Mouse (Mus musculus): Measurements from ENCODE around the gene Kif13a. TPM values are rescaled to one million over a fixed set of nuclear protein-coding genes. Genes with fewer than 3 reads are reported as not detected.

Kif13a gene
- polyA plus RNA-seq, 1 experiment, result 24.8 TPM

GRCm38 (mm10) chr13:46832956-46833355 is 96.7 kb downstream of the Kif13a start:
- TF ChIP-seq CTCF (IDR thresholded peaks at IDR 0.05; ENCODE audit: borderline replicate concordance, extremely low read depth, insufficient read depth, insufficient read length) (peak; percentile 43; the same call in 1 of the 2 replicates), POLR2A (IDR thresholded peaks at IDR 0.05; ENCODE audit: borderline replicate concordance, extremely low read depth, insufficient read depth, insufficient read length, poor library complexity, severe bottlenecking) (no peak)
- DNase-seq (ENCODE audit: low read depth), result no peak

GRCm38 (mm10) chr13:46823271-46823670 is 106.4 kb downstream of the Kif13a start:
- DNase-seq (ENCODE audit: low read depth), result no peak
- TF ChIP-seq POLR2A (IDR thresholded peaks at IDR 0.05; ENCODE audit: borderline replicate concordance, extremely low read depth, insufficient read depth, insufficient read length, poor library complexity, severe bottlenecking) (no peak), CTCF (IDR thresholded peaks at IDR 0.05; ENCODE audit: borderline replicate concordance, extremely low read depth, insufficient read depth, insufficient read length) (no peak)

GRCm38 (mm10) chr13:46822200-46822599 is 107.5 kb downstream of the Kif13a start:
- no peak for DNase-seq (ENCODE audit: low read depth)
- TF ChIP-seq POLR2A (IDR thresholded peaks at IDR 0.05; ENCODE audit: borderline replicate concordance, extremely low read depth, insufficient read depth, insufficient read length, poor library complexity, severe bottlenecking), result no peak
- no peak for TF ChIP-seq CTCF (IDR thresholded peaks at IDR 0.05; ENCODE audit: borderline replicate concordance, extremely low read depth, insufficient read depth, insufficient read length)

- peak; percentile 87 for DNase-seq (ENCODE audit: low read depth)
- no peak for TF ChIP-seq CTCF (IDR thresholded peaks at IDR 0.05; ENCODE audit: borderline replicate concordance, extremely low read depth, insufficient read depth, insufficient read length)
- no peak for TF ChIP-seq POLR2A (IDR thresholded peaks at IDR 0.05; ENCODE audit: borderline replicate concordance, extremely low read depth, insufficient read depth, insufficient read length, poor library complexity, severe bottlenecking)
These were observed 109.9 kb downstream of the Kif13a start for GRCm38 (mm10) chr13:46819729-46820223.

- no peak for DNase-seq (ENCODE audit: low read depth)
- TF ChIP-seq CTCF (IDR thresholded peaks at IDR 0.05; ENCODE audit: borderline replicate concordance, extremely low read depth, insufficient read depth, insufficient read length) (peak; percentile 33; the same call in 1 of the 2 replicates), POLR2A (IDR thresholded peaks at IDR 0.05; ENCODE audit: borderline replicate concordance, extremely low read depth, insufficient read depth, insufficient read length, poor library complexity, severe bottlenecking) (no peak)
These were observed 110.4 kb downstream of the Kif13a start for GRCm38 (mm10) chr13:46819202-46819728.

- no peak for TF ChIP-seq CTCF (IDR thresholded peaks at IDR 0.05; ENCODE audit: borderline replicate concordance, extremely low read depth, insufficient read depth, insufficient read length)
- TF ChIP-seq POLR2A (IDR thresholded peaks at IDR 0.05; ENCODE audit: borderline replicate concordance, extremely low read depth, insufficient read depth, insufficient read length, poor library complexity, severe bottlenecking), result no peak
- DNase-seq (ENCODE audit: low read depth), result no peak
These were observed 111.3 kb downstream of the Kif13a start for GRCm38 (mm10) chr13:46818374-46818773.

- TF ChIP-seq CTCF (IDR thresholded peaks at IDR 0.05; ENCODE audit: borderline replicate concordance, extremely low read depth, insufficient read depth, insufficient read length) (no peak), POLR2A (IDR thresholded peaks at IDR 0.05; ENCODE audit: borderline replicate concordance, extremely low read depth, insufficient read depth, insufficient read length, poor library complexity, severe bottlenecking) (no peak)
- DNase-seq (ENCODE audit: low read depth), result no peak
These were observed 117.0 kb downstream of the Kif13a start for GRCm38 (mm10) chr13:46812648-46813184.

GRCm38 (mm10) chr13:46811696-46812095 is 118.0 kb downstream of the Kif13a start:
- DNase-seq (ENCODE audit: low read depth), result no peak
- TF ChIP-seq POLR2A (IDR thresholded peaks at IDR 0.05; ENCODE audit: borderline replicate concordance, extremely low read depth, insufficient read depth, insufficient read length, poor library complexity, severe bottlenecking) (no peak), CTCF (IDR thresholded peaks at IDR 0.05; ENCODE audit: borderline replicate concordance, extremely low read depth, insufficient read depth, insufficient read length) (no peak)

- no peak for DNase-seq (ENCODE audit: low read depth)
- no peak for TF ChIP-seq POLR2A (IDR thresholded peaks at IDR 0.05; ENCODE audit: borderline replicate concordance, extremely low read depth, insufficient read depth, insufficient read length, poor library complexity, severe bottlenecking)
- TF ChIP-seq CTCF (IDR thresholded peaks at IDR 0.05; ENCODE audit: borderline replicate concordance, extremely low read depth, insufficient read depth, insufficient read length), result no peak
These were observed 119.1 kb downstream of the Kif13a start for GRCm38 (mm10) chr13:46810613-46811012.

- TF ChIP-seq CTCF (IDR thresholded peaks at IDR 0.05; ENCODE audit: borderline replicate concordance, extremely low read depth, insufficient read depth, insufficient read length), result peak; percentile 30; the same call in 1 of the 2 replicates
- TF ChIP-seq POLR2A (IDR thresholded peaks at IDR 0.05; ENCODE audit: borderline replicate concordance, extremely low read depth, insufficient read depth, insufficient read length, poor library complexity, severe bottlenecking), result no peak
These were observed 119.6 kb downstream of the Kif13a start for GRCm38 (mm10) chr13:46810098-46810497.

GRCm38 (mm10) chr13:46807901-46808300 is 121.8 kb downstream of the Kif13a start:
- no peak for TF ChIP-seq CTCF (IDR thresholded peaks at IDR 0.05; ENCODE audit: borderline replicate concordance, extremely low read depth, insufficient read depth, insufficient read length)
- no peak for TF ChIP-seq POLR2A (IDR thresholded peaks at IDR 0.05; ENCODE audit: borderline replicate concordance, extremely low read depth, insufficient read depth, insufficient read length, poor library complexity, severe bottlenecking)
- DNase-seq (ENCODE audit: low read depth), result peak; percentile 43

More at GRCm38 (mm10) chr13:46810098-46810497, 119.6 kb downstream of the Kif13a start:
- DNase-seq (ENCODE audit: low read depth), result peak; percentile 38

GRCm38 (mm10) chr13:46801196-46801595 is 128.5 kb downstream of the Kif13a start:
- no peak for TF ChIP-seq POLR2A (IDR thresholded peaks at IDR 0.05; ENCODE audit: borderline replicate concordance, extremely low read depth, insufficient read depth, insufficient read length, poor library complexity, severe bottlenecking)
- no peak for TF ChIP-seq CTCF (IDR thresholded peaks at IDR 0.05; ENCODE audit: borderline replicate concordance, extremely low read depth, insufficient read depth, insufficient read length)
- no peak for DNase-seq (ENCODE audit: low read depth)
